Mouse (Mus musculus): ENCODE data around the gene Obscn. TPM values are rescaled to one million over a fixed set of nuclear protein-coding genes. Genes with fewer than 3 reads are reported as not detected.

The Obscn gene
- polyA plus RNA-seq, 1 experiment from 2014 or later, result 69.4 TPM

DNA sequence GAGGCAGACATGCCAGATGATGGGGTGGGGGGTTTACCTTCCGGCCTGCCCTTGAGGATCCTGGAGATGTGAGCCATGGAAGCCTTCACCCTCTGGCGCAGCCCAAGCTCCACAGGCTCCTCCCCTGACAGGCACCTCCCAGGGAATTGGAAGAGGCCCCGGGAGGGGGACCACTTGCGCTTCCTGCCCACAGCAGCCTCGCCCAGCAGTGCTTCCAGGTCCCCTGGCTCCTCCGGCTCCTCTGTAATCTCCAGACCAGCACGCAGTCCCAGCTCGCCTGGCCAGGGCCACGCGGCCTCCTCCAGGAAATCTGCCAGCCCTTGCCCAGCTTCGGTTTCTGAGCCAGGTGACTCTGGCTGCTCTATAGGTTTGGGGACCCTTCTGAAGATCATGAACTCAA lies 137.0 kb downstream of the Obscn start:
- H3K4me3 ChIP-seq (ENCODE audit: control insufficient read depth in 1 of 2, insufficient read depth in 1 of 2, low read depth in 1 of 2, low read length in 2 of 2), result peak overlapping the region; percentile 29 to 38
- H3K4me1 ChIP-seq (ENCODE audit: control insufficient read depth in 2 of 2, insufficient read depth in 2 of 2, low read length in 2 of 2), result peaks cover 61 to 83% of the 10 kb centered on the region in 2 experiments
- peak overlapping the region; percentile 73 for H3K4me2 ChIP-seq (ENCODE audit: low read length)
- WGBS, result 14% methylated on average over 11 of the region's 11 CpGs
- ATAC-seq (ENCODE audit: insufficient number of reproducible peaks, insufficient read depth, low FRiP score, low read depth), result peak; percentile 48
- peak overlapping the region; percentile 75 to 94 for H3K27ac ChIP-seq (replicated peaks in 1 of 2; ENCODE audit: control insufficient read depth in 1 of 2, insufficient read depth in 1 of 2, low read depth in 2 of 2, low read length in 2 of 2)
- H3K36me3 ChIP-seq (ENCODE audit: control insufficient read depth, insufficient read depth, low read length), result peaks cover 29% of the 10 kb centered on the region
- H3K9me3 ChIP-seq (ENCODE audit: control insufficient read depth, low read length), result no peaks in the 10 kb centered on the region
- no peaks in the 10 kb centered on the region for H3K27me3 ChIP-seq (ENCODE audit: control insufficient read depth, insufficient read depth, low read length)
- H3K9ac ChIP-seq (ENCODE audit: low read length), result peak overlapping the region; percentile 82

- no peaks in the 10 kb centered on the region for H3K9me3 ChIP-seq (ENCODE audit: control insufficient read depth, low read length)
- no peak overlapping the region for H3K4me3 ChIP-seq (ENCODE audit: control insufficient read depth in 1 of 2, insufficient read depth in 1 of 2, low read depth in 1 of 2, low read length in 2 of 2)
- no peaks in the 10 kb centered on the region for H3K27me3 ChIP-seq (ENCODE audit: control insufficient read depth, insufficient read depth, low read length)
- 44% methylated on average over 5 of the region's 5 CpGs for WGBS
- peak overlapping the region; percentile 82; the same call in 1 of the 2 replicates for H3K9ac ChIP-seq (ENCODE audit: low read length)
- peak overlapping the region in 1 of 2 experiments; percentile 94; a peak in 1 of 4 replicates for H3K27ac ChIP-seq (replicated peaks in 1 of 2; ENCODE audit: control insufficient read depth in 1 of 2, insufficient read depth in 1 of 2, low read depth in 2 of 2, low read length in 2 of 2)
- peaks cover 68 to 95% of the 10 kb centered on the region in 2 experiments for H3K4me1 ChIP-seq (ENCODE audit: control insufficient read depth in 2 of 2, insufficient read depth in 2 of 2, low read length in 2 of 2)
- ATAC-seq (ENCODE audit: insufficient number of reproducible peaks, insufficient read depth, low FRiP score, low read depth), result no peak
- peak overlapping the region; percentile 73 for H3K4me2 ChIP-seq (ENCODE audit: low read length)
- peaks cover 34% of the 10 kb centered on the region for H3K36me3 ChIP-seq (ENCODE audit: control insufficient read depth, insufficient read depth, low read length)
Measured at GRCm38 (mm10) chr11:58997541-58997940, 138.7 kb downstream of the Obscn start.

GRCm38 (mm10) chr11:58995807-58996370 lies 140.3 kb downstream of the Obscn start:
- peak overlapping the region; percentile 49; the same call in 1 of the 2 replicates for H3K9ac ChIP-seq (ENCODE audit: low read length)
- peaks cover 60 to 96% of the 10 kb centered on the region in 2 experiments for H3K4me1 ChIP-seq (ENCODE audit: control insufficient read depth in 2 of 2, insufficient read depth in 2 of 2, low read length in 2 of 2)
- H3K27ac ChIP-seq (replicated peaks in 1 of 2; ENCODE audit: control insufficient read depth in 1 of 2, insufficient read depth in 1 of 2, low read depth in 2 of 2, low read length in 2 of 2), result no peak overlapping the region

DNA sequence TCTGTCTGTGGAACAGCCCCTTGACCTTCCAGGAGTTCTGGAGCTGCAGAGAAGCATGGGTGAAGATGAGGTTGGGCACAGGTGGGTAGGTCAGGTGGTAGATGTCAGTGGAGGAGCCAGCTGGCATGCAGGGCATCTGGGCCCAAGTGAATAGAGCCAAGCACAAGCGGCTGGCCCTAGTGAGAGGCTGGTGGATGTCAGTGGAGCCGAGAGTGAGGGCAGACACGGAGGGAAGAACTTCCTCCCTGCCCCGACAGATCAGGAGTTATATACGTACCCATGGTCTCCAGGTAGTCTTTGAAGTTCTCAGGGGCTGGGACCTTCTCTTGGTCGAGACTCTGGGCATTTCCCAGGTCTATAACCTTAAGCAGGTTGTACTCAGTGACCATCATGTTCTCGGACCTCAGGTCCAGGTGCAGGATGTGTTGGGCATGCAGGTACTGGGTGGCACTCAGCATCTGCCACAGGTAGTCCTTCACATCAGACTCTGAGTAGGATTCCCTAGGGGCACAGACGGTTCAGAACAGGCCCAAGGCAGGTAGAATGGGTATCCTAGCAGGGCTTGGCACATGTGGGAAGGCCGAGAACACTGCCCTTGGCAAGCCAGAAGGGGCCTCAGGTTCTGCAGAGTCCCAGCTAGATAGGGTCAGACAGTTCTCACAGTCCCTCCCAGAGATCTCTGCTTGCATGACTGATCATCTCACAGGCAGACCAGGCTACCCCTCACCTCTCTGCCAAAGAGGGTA lies 141.0 kb downstream of the Obscn start:
- Histone ChIP-seq H3K27me3 (ENCODE audit: control insufficient read depth, insufficient read depth, low read length) (no peaks in the 10 kb centered on the region), H3K4me2 (ENCODE audit: low read length) (no peak overlapping the region), H3K9ac (ENCODE audit: low read length) (no peak overlapping the region), H3K36me3 (ENCODE audit: control insufficient read depth, insufficient read depth, low read length) (peaks cover 39% of the 10 kb centered on the region), H3K4me3 (ENCODE audit: control insufficient read depth in 1 of 2, insufficient read depth in 1 of 2, low read depth in 1 of 2, low read length in 2 of 2) (no peak overlapping the region), H3K27ac (replicated peaks in 1 of 2; ENCODE audit: control insufficient read depth in 1 of 2, insufficient read depth in 1 of 2, low read depth in 2 of 2, low read length in 2 of 2) (no peak overlapping the region), H3K4me1 (ENCODE audit: control insufficient read depth in 2 of 2, insufficient read depth in 2 of 2, low read length in 2 of 2) (peaks cover 59 to 93% of the 10 kb centered on the region in 2 experiments), H3K9me3 (ENCODE audit: control insufficient read depth, low read length) (no peaks in the 10 kb centered on the region)
- WGBS, result 83% methylated on average over 9 of the region's 9 CpGs
- ATAC-seq (ENCODE audit: insufficient number of reproducible peaks, insufficient read depth, low FRiP score, low read depth), result no peak

More at GRCm38 (mm10) chr11:58995807-58996370, 140.3 kb downstream of the Obscn start:
- WGBS, result 49% methylated on average over 12 of the region's 12 CpGs
- Histone ChIP-seq H3K4me3 (ENCODE audit: control insufficient read depth in 1 of 2, insufficient read depth in 1 of 2, low read depth in 1 of 2, low read length in 2 of 2) (no peak overlapping the region), H3K27me3 (ENCODE audit: control insufficient read depth, insufficient read depth, low read length) (no peaks in the 10 kb centered on the region), H3K4me2 (ENCODE audit: low read length) (no peak overlapping the region), H3K9me3 (ENCODE audit: control insufficient read depth, low read length) (no peaks in the 10 kb centered on the region), H3K36me3 (ENCODE audit: control insufficient read depth, insufficient read depth, low read length) (peaks cover 39% of the 10 kb centered on the region)
- no peak for ATAC-seq (ENCODE audit: insufficient number of reproducible peaks, insufficient read depth, low FRiP score, low read depth)

DNA sequence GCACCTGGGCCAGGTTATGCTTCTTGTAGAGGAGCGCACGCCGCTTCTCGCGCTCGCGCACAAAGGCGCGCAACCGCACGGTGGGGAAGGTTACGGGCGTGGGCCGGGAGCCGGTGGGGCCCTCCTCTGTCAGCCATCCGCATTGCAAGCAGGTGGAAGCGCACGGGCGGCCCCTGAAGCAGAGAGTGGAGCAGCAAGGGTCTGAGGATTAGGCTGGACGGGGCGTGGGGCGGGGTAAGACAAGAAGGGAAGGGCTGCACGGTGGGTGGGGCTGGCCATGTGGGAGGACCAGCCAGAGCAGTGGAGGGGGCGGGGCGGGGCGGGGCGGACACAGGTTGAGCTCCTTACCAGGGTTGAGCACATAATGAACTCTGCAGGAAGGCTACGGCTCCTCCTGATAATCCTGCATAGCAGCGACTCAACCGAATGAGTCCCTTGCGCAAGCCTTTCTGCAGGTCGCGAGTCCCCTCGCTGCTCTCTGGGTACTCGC lies 141.8 kb downstream of the Obscn start:
- Histone ChIP-seq H3K9ac (ENCODE audit: low read length) (peak overlapping the region; percentile 45; the same call in 1 of the 2 replicates), H3K9me3 (ENCODE audit: control insufficient read depth, low read length) (no peaks in the 10 kb centered on the region), H3K36me3 (ENCODE audit: control insufficient read depth, insufficient read depth, low read length) (peaks cover 47% of the 10 kb centered on the region), H3K4me3 (ENCODE audit: control insufficient read depth in 1 of 2, insufficient read depth in 1 of 2, low read depth in 1 of 2, low read length in 2 of 2) (peak overlapping the region in 1 of 2 experiments; percentile 29; a peak in 2 of 4 replicates), H3K27ac (replicated peaks in 1 of 2; ENCODE audit: control insufficient read depth in 1 of 2, insufficient read depth in 1 of 2, low read depth in 2 of 2, low read length in 2 of 2) (peak overlapping the region in 1 of 2 experiments; percentile 97; a peak in 2 of 4 replicates), H3K4me2 (ENCODE audit: low read length) (peak overlapping the region; percentile 62), H3K4me1 (ENCODE audit: control insufficient read depth in 2 of 2, insufficient read depth in 2 of 2, low read length in 2 of 2) (peaks cover 59 to 93% of the 10 kb centered on the region in 2 experiments), H3K27me3 (ENCODE audit: control insufficient read depth, insufficient read depth, low read length) (no peaks in the 10 kb centered on the region)
- ATAC-seq (ENCODE audit: insufficient number of reproducible peaks, insufficient read depth, low FRiP score, low read depth), result 0 out of 2 replicates have a peak, but pooled peaks have one; percentile 14
- WGBS, result 5% methylated on average over 35 of the region's 35 CpGs

DNA sequence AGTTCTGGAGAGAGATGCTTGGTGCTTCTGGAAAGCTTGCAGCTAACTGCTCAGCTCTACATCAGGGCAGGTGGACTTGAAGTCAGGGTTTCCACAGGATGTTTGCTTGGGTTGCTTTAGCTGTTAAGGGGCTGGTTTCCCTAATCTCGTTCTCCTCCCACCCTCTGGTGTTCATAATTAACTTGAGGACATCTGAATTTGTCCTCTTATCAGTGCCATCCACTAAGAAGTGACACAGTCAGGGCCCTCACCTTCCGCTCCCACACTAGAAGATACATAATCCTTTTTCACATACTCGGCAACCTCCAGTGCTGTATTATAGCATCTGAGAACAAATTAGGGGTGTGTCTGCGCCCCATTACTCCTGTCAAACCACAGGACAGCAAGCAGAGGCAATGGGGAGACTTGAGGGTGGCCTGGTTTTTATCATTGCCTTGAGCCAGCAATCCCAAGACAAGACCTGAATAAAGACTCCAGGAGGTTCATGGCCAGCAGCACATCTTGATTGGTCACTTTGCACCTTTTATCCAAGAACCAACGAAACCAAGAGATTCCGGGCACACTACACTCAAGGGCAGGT lies 143.0 kb downstream of the Obscn start:
- H3K4me1 ChIP-seq (ENCODE audit: control insufficient read depth in 2 of 2, insufficient read depth in 2 of 2, low read length in 2 of 2), result peaks cover 53 to 92% of the 10 kb centered on the region in 2 experiments
- ATAC-seq (ENCODE audit: insufficient number of reproducible peaks, insufficient read depth, low FRiP score, low read depth), result no peak
- peak overlapping the region in 1 of 2 experiments; percentile 97; a peak in 1 of 4 replicates for H3K27ac ChIP-seq (replicated peaks in 1 of 2; ENCODE audit: control insufficient read depth in 1 of 2, insufficient read depth in 1 of 2, low read depth in 2 of 2, low read length in 2 of 2)
- no peak overlapping the region for H3K4me3 ChIP-seq (ENCODE audit: control insufficient read depth in 1 of 2, insufficient read depth in 1 of 2, low read depth in 1 of 2, low read length in 2 of 2)
- peak overlapping the region; percentile 45 for H3K9ac ChIP-seq (ENCODE audit: low read length)
- no peaks in the 10 kb centered on the region for H3K27me3 ChIP-seq (ENCODE audit: control insufficient read depth, insufficient read depth, low read length)
- H3K4me2 ChIP-seq (ENCODE audit: low read length), result no peak overlapping the region
- H3K36me3 ChIP-seq (ENCODE audit: control insufficient read depth, insufficient read depth, low read length), result peaks cover 59% of the 10 kb centered on the region
- H3K9me3 ChIP-seq (ENCODE audit: control insufficient read depth, low read length), result no peaks in the 10 kb centered on the region
- WGBS, result 50% methylated on average over 6 of the region's 6 CpGs

DNA sequence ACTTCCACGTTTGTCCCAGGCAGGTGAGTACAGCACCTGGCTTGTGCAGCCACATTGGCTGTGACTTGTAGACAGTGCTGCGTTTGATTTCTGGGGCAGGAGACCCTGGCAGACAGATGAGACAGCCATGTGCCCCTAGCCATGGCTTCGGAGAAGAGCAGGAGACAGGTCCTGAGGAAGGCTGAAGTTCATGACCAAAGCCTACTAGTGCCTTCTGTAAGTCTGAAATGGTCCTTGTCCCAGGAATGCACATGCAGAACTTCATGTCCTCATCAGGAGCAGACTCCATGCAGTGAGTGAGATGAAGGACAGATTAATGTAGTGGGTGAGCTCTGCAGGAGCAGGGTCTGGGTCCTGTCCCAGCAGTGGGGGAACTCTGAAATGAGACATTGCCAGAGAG lies 144.3 kb downstream of the Obscn start:
- WGBS, result 76% methylated on average over 3 of the region's 3 CpGs
- H3K9ac ChIP-seq (ENCODE audit: low read length), result peak overlapping the region; percentile 55
- no peak for ATAC-seq (ENCODE audit: insufficient number of reproducible peaks, insufficient read depth, low FRiP score, low read depth)
- H3K27me3 ChIP-seq (ENCODE audit: control insufficient read depth, insufficient read depth, low read length), result no peaks in the 10 kb centered on the region
- H3K27ac ChIP-seq (replicated peaks in 1 of 2; ENCODE audit: control insufficient read depth in 1 of 2, insufficient read depth in 1 of 2, low read depth in 2 of 2, low read length in 2 of 2), result peak overlapping the region; percentile 6 to 97; a peak in 3 of 4 replicates
- no peaks in the 10 kb centered on the region for H3K9me3 ChIP-seq (ENCODE audit: control insufficient read depth, low read length)
- H3K4me2 ChIP-seq (ENCODE audit: low read length), result no peak overlapping the region
- H3K4me3 ChIP-seq (ENCODE audit: control insufficient read depth in 1 of 2, insufficient read depth in 1 of 2, low read depth in 1 of 2, low read length in 2 of 2), result no peak overlapping the region
- H3K36me3 ChIP-seq (ENCODE audit: control insufficient read depth, insufficient read depth, low read length), result peaks cover 66% of the 10 kb centered on the region
- H3K4me1 ChIP-seq (ENCODE audit: control insufficient read depth in 2 of 2, insufficient read depth in 2 of 2, low read length in 2 of 2), result peaks cover 57 to 92% of the 10 kb centered on the region in 2 experiments
